Mouse (Mus musculus): ENCODE data around the gene Epha3.

Gene Epha3

GRCm38 (mm10) chr16:63500975-63501393, 363.0 kb downstream of the Epha3 start:
- DNase-seq (ENCODE audit: low spot score in 2 of 2), result no peak

All from frontal cortex, postnatal 14 days (tissue).